Mouse (Mus musculus) hindlimb bud, embryonic 11.5 days (tissue): ENCODE results near the gene Twf1.

Experiments used
- DNase-seq: peaks from one replicate; pipeline ENCODE4 v3.0.0-alpha.2; 2012; ENCODE audit warnings: low read depth, low spot score; ENCODE audit errors: extremely low spot score

Twf1 gene

GRCm38 (mm10) chr15:94574566-94575268, 15.0 kb downstream of the Twf1 start:
- no peak for DNase-seq

GRCm38 (mm10) chr15:94572746-94573145, 16.9 kb downstream of the Twf1 start:
- no peak for DNase-seq

GRCm38 (mm10) chr15:94571501-94571900, 18.2 kb downstream of the Twf1 start:
- DNase-seq: no peak

- no peak for DNase-seq
Measured at GRCm38 (mm10) chr15:94568496-94569182, 21.1 kb downstream of the Twf1 start.

GRCm38 (mm10) chr15:94565854-94566253, 23.8 kb downstream of the Twf1 start:
- DNase-seq: no peak

DNA sequence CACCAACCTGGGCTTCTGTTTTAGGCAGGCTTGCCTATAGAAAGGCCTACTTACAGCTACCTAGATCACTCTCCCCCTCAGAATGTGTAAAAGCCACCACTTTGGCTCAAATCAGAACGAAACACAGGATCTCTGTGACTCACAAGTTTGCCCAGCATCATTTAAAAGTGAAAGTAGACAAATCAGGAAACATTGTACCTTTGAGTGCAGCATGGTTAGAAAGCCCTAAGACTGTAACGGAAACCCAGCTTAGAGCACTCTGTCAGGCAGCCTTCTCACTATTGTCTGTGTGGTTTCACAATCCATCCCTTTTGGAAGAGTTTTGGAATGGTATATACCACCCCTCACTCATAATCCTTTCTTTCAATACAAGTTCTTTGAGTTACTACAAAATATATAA, 24.8 kb downstream of the Twf1 start:
- no peak for DNase-seq

DNA sequence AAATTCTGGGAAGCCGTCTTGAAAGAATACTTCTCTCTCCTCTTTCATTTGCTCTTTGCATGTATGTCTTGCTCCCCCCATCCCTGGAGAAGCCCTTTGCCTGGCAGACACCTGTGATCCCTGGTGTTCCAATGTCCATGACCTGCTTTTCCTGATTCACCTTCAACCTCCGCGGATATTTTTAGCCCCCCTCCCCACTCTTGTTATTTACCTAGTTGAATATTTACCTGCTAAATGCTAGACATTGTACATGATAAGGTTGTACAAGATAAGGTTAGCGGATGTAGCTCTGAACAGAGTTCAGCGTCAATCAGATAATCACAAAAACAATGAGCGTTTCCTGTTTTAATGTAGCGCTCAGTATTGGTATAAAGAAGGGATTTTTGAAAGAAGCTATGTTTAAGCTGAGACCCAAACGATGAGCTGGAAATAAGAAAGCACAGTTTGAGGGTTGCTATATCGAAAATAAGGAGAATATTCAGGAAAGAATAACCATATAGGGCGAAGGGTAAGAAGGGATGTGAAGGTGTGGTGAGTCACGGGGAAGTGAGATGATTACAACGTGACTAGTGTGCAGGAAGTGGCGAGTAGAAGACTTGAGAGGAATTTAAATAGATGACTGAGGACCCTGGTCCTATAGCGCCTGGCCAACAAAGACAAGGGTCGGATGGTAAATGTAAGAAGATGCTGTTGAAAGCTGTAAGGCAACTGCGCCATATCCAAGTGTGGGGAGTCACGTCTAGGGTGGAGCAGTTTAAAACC, 30.6 kb downstream of the Twf1 start:
- DNase-seq: no peak

GRCm38 (mm10) chr15:94557442-94557841, 32.2 kb downstream of the Twf1 start:
- DNase-seq: peak; percentile 86

- DNase-seq: no peak
Measured at GRCm38 (mm10) chr15:94553536-94553935, 36.2 kb downstream of the Twf1 start.

DNA sequence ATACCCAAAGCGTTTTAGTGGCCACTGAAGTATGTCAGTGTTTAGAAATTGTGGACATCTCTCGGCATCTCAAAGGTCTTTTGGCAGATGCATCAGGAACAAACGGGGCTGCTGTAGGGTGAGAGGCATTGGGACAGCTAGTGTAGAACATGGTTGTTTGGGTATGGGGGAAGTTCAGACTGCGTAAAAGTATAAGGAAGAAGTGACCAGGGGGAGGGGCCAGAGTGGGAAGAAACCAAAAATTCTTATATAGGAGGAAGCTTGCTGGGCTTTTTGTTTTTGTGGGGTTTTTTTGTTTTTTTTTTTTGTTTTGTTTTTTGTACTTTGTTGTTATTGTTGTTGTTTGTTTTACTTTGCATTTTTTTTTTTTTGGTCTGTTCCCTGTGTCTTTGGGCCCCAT, 44.8 kb downstream of the Twf1 start:
- no peak for DNase-seq

DNA sequence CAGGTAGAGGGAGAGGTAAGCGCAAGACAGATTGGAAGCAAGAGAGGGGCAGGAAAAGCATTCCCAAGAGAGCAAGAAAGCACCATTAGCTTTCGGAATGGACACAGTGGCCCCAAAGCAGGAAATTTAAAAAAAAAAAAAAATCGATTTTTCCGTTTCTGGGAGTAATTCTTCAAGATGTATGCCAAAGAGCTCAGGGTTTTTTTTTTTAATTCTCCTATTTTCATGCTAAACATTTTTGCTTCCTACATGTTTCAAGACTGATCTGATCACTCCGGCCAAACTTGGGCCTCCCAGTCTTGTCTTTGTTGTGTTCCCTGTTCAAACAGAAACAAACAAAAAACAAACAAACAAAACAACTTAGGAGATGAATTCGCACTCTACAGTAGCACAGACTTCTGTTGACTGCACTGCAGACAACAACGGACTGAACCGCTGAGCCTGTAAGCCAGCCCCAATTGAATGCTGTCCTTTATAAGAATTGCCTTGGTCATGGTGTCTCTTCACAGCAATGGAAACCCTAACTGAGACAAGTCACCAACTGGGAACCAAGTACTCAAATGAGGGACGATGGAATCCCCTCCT, 45.5 kb downstream of the Twf1 start:
- no peak for DNase-seq

DNA sequence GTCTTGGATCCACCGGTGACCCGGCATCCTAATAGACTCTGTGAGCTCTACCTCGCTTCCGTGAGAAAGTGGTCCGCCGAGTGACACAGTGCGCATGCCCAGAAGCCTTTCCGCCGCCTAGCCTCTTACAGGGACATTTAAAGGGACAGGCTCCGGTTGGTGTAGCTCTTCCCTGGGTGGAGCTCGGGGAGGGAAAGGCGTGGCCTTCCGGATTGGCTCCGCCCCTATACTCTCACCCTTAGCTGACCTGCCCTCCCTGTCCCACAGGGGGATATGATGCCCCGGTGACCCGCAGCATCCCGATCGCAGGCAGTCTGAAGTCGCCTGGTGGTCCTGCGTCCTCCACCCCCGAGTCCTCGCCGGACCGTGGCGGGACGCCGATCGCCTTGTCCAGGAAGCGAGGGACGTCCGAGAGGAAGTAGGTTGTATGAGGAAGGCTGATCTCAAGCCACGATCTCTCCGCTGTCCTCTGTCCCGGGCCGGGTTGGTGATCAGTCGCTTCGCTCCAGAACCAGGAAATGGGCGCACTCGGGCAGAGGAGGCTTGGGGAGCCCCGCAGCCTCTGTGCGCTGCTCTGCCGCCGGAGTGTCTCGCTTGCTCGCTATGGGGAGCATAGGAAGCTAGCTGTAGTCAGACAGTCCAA, 46.2 kb downstream of the Twf1 start, which contains the start of the genes Pus7l and Irak4:
Gene Pus7l (minus strand): TSS at position 139 of the 643 bp plus-strand sequence.
Gene Irak4 (plus strand): TSS at position 235 of the 643 bp plus-strand sequence.
- peak; percentile 84 for DNase-seq

GRCm38 (mm10) chr15:94542567-94543408, 46.9 kb downstream of the Twf1 start:
- DNase-seq: no peak

GRCm38 (mm10) chr15:94539296-94539695, 50.4 kb downstream of the Twf1 start:
- DNase-seq: no peak

DNA sequence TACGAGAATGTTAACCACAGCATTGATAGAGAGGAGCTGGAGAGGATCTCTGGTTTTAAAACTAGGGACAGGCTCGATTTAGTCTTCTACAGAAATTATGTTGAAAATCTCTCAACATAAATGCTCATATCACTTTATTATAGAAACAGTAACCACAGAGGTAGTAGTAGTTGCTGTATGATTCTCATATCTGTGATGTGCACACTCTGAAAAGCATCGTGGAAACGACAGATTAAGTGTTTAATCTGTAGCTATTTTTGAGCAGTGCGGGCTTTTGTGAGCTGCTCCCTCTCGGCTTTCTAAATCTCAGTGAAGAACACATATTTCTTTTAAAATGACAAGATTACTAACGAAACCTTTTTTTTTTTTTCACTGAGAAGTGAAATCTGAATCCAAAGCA, 54.2 kb downstream of the Twf1 start:
- DNase-seq: no peak

DNA sequence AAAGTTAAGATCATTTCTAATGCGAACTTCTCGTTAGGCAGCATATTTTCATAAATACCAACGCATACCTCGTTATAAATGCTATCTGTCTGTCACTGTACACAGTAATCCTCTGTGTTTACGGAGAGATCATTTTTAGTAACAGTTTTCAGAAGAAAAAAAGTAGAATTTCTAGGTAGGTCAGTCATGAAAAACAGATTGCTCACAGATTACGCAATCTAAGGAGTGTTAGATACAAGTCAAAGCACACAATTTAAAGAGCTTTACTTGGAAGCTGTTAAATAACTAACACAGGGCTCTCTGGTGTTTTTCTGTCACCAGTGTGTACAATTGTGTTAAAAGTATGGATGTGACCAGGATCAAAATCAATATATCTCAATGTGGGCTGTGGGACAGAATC, 56.7 kb downstream of the Twf1 start:
- DNase-seq: no peak

DNA sequence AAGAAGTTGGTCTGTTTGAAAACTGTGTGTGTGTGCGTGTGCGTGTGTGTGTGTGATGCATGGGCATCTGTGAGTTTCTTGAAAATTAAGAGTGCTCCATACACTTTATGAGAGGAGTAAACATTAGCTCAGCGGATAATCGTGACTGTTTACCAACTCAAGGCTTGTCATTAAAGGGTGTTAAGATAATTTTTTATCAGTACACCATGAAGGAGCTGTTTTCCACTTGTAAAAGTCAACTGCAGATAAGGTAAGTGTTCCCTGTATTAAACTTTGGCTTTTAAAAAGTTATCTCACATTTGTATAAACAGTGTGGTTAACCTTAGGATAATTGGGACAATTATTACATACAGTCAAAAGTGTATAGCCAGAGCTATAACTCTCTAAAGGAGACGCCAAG, 57.4 kb downstream of the Twf1 start:
- no peak for DNase-seq

DNA sequence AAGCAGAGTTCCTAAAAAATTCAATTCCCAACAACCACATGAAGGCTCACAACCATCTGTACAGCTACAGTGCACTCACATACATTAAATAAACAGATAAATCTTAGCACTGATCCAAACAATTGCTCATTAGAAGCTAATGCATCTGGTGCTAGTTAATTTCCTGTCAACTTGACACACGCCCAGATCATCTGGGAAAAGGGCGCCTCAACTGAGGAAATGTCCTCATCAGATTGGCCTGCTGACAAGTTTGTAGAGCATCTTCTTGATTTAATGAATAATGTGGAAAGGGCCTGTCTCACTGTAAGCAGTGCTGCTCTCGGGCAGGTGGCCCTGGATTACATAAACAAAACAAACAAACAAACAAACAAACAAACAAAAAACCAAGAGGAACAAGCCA, 59.2 kb downstream of the Twf1 start:
- no peak for DNase-seq
